Mouse (Mus musculus) cerebellum, postnatal 4 days (tissue): ENCODE measurements at regions not wholly inside any gene's neighbourhood (a gene's known extent, or its start where the extent isn't known, plus 50 kb on each side); places are given as distances from the start of the nearest gene placed in this dataset.

Experiments
- DNase-seq, 2 experiments: peaks; one replicate each; pipeline ENCODE4 v3.0.0; 2022; ENCODE audit warnings: low spot score in 2 of 2, mixed read lengths in 1 of 2

GRCm38 (mm10) chr16:29990795-29991587 lies 73.2 kb upstream of the Hes1 start:
- no peak for DNase-seq

GRCm38 (mm10) chr16:29991876-29992380 lies 72.3 kb upstream of the Hes1 start:
- DNase-seq: no peak

- DNase-seq: no peak
Measured at GRCm38 (mm10) chr16:29993111-29993510, 71.1 kb upstream of the Hes1 start.

DNA sequence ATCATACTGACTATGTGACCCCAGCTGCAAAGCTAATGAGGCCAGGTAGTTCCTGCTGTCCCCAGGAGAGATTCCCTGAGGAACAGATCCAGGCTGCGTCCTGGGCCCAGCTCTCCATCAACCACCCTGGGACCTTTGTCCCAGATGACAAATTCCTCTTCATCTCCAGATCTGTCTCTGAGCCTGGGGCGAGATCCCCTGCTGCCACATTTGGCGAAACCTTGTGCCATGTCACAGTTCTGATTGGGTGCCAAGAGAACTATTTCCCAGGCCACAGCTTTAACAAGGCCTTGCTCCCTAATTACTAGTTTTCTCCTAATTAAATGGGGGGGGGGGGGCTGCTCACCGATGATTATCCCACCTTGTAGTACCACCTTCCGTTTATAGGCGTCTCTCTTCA lies 70.6 kb upstream of the Hes1 start:
- DNase-seq: no peak

- no peak for DNase-seq
Measured at GRCm38 (mm10) chr16:29996139-29997069, 67.8 kb upstream of the Hes1 start.

DNA sequence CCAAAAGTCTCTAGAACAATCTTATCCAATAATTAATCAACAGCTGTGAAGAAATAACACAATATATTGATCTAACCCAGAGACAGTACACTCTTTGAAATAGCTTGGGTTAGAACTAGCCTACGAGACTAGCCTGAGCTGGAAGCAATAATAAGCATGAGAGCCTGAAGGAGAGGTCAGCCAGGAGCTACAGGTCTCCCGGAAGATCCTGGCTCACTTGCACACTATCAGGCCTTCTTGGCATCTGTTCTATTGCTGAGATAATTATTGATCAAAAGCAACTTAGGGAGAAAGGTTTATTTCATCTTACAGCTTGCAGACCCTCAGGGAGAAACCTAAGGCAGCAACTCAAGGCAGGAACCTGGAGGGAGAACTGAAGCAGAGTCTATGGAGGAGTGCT lies 64.0 kb upstream of the Hes1 start:
- no peak for DNase-seq

DNA sequence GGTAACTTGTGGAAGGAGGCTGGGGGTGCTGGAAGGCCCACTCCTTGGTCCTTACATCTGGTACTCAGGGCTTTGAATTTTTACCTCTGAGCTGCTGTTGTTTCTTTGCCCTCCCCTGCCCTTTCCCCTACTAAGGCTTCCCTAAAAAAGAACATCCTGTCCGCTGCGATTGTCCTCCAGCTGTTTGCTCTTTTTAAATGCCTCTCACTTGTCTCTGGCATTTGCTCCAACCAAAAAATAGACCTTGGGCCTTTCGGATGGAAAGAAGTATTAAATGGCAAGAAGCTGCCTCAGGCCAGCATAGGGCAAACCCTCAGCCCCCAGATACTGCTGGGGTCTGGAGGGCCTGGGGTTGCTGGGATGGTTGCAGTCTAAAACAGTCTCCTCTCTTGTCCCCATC lies 59.1 kb upstream of the Hes1 start:
- no peak for DNase-seq

DNA sequence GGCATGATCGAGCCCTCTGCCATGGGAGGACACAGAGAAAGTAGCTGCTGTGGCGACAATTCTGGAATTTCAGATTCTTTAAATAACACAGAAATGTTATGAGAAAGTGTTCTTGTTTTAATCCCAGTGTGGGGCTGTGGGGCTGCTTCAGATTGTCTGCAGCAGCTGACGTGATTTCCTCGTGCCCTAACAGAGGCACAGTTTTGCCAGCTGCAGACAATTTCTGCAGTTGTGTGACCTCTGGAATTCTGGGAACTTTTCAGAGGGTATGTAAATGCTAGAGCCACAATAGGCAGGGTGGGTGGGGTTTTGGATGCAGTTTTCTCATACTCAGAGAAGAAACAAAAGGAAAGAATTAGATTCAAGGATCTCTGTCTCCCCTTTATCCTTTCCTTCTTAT lies 57.4 kb upstream of the Hes1 start:
- no peak for DNase-seq

- DNase-seq: peak; percentile 65 to 84
Measured at GRCm38 (mm10) chr16:30008451-30009357, 55.5 kb upstream of the Hes1 start.

DNA sequence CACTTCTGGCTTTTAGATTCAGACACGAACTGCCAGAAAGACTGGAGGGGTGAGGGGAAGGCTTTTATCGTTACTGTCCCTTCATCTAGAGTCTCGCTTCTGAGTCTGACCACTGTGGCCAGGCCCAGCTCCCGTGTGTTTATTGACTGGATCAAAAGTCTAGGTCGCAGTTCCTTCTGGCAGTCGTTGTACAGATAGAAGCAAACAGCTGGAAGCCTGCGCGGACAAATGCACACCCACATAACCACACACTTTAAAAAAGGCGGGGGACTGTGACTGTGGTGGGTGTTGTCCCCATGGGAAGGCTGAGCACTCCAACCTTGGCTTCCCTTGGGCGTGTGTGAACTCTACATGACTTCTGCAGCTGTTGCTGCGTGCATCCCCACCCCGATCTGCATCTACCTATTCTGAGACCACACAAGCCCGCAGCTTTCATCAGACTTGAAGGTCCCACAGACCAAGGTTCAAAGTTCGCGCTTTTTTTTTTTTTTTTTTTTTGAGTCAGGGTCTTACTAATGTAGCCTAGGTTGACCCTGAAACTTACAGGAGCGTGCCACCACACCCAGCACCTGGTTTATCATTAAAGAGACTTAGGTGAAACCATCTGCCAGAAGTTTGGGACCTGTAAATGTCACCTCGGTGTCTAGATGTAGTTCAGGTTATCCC lies 54.5 kb upstream of the Hes1 start:
- no peak for DNase-seq

DNA sequence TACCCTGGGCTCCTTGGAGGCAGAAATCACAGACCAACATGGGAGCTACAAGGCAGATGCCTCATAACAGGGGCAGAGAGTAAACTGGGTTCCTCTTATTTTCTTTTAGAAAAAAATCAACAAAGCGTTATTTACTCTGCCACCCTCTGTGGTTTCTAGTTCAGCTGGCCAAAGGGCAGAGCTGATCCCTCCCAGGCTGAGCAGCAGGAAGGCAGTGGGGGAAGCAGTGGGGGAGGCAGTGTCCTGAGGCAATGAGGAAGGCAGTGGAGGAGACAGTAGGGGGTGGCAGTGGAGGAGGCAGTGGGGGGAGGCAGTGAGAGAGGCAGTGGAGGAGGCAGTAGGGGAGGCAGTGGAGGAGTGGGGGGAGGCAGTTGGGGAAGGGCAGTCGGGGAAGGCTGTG lies 51.1 kb upstream of the Hes1 start:
- no peak for DNase-seq

DNA sequence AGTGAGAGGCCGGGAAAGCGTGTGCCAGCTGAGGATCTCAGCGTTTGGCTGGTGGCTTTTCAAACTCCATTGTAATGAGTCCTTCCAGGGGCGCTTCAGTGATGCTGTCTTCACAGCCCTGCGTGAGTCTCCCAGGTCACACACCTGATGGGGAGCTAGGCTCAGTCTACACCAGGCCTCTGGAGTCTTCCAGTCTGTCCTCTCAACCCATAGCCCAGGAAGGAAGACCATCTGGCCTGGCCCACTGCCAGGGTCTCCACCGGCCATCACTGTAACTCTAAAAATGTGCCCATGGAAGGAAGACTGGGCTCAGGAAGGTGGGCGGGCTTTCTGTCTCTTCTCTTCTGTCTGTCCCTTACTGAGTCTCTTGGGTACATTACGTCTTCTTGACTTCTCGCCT lies 50.2 kb upstream of the Hes1 start:
- no peak for DNase-seq
